Comparison of ENCODE assay signal across 23 mouse cellular contexts in the genomic region with DNA sequence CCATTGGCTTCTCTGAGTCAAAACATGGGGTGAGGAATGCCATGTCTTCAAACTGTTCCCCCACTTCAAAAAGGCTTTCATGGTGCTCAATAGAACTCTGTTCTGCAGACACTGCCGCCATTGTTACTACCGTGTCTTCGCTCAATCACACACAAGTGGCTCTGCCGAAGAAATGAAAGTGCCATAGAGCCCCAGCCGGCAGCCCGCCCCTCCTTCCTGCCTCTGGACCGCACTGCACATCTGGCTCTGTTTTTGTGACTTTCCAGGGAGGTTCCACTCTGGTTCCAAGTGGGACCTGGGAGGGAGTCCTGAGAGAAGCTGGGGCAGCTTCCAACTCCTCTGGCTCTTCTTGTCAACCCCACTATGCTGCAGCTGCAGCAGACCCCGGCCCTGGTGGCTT. TPM values are rescaled to one million over a fixed set of nuclear protein-coding genes. Genes with fewer than 3 reads are reported as not detected.
DNase-seq lines count a peak whose midpoint lies in the region; ATAC-seq lines count a peak whose summit lies in the region.
"Had no signal": no experiment of that assay in that cellular context is flagged by ENCODE, and none has a peak within 500 bp of the region (broad histone marks: within the 10 kb centered on the region; RNA-seq: fewer than 3 reads in every experiment).

No protein-coding gene starts in this region.

- H3K9me3 ChIP-seq in hindbrain, embryonic 11.5 days (ENCODE audit: control insufficient read depth, low read length) = no peaks in the 10 kb centered on the region
- H3K9me3 ChIP-seq in hindbrain, embryonic 14.5 days (ENCODE audit: control insufficient read depth, low read length) = no peaks in the 10 kb centered on the region
- no peaks in the 10 kb centered on the region for H3K9me3 ChIP-seq in embryonic facial prominence, embryonic 10.5 days
- no peaks in the 10 kb centered on the region for H3K9me3 ChIP-seq in embryonic facial prominence, embryonic 13.5 days
- H3K9me3 ChIP-seq in limb, embryonic 12.5 days = no peaks in the 10 kb centered on the region
- H3K9me3 ChIP-seq: liver, embryonic 13.5 days had no signal

- H3K4me1 ChIP-seq in hindbrain, embryonic 11.5 days (replicated peaks; ENCODE audit: control insufficient read depth, insufficient read depth, low read length) = peaks cover 7% of the 10 kb centered on the region; the same call in 1 of the 2 replicates
- peaks cover 11% of the 10 kb centered on the region for H3K4me1 ChIP-seq in hindbrain, embryonic 14.5 days (replicated peaks; ENCODE audit: control insufficient read depth, insufficient read depth, low read length)
- H3K4me1 ChIP-seq in embryonic facial prominence, embryonic 10.5 days = peaks cover 62% of the 10 kb centered on the region
- H3K4me1 ChIP-seq in embryonic facial prominence, embryonic 13.5 days = peaks cover 51% of the 10 kb centered on the region
- H3K4me1 ChIP-seq in limb, embryonic 12.5 days (replicated peaks) = peaks cover 65% of the 10 kb centered on the region

- peak overlapping the region; percentile 9; the same call in 1 of the 2 replicates for H3K27ac ChIP-seq in hindbrain, embryonic 11.5 days (ENCODE audit: low read depth, low read length)
- no peak overlapping the region for H3K27ac ChIP-seq in hindbrain, embryonic 14.5 days
- peak overlapping the region; percentile 83 for H3K27ac ChIP-seq in embryonic facial prominence, embryonic 10.5 days (replicated peaks)
- peak overlapping the region; percentile 86 for H3K27ac ChIP-seq in embryonic facial prominence, embryonic 13.5 days
- peak overlapping the region; percentile 80 for H3K27ac ChIP-seq in limb, embryonic 12.5 days
- H3K27ac ChIP-seq: liver, embryonic 13.5 days had no signal

- no peak overlapping the region for H3K4me3 ChIP-seq in hindbrain, embryonic 11.5 days (ENCODE audit: low read depth, low read length)
- H3K4me3 ChIP-seq in hindbrain, embryonic 14.5 days (replicated peaks; ENCODE audit: low read length) = no peak overlapping the region
- no peak overlapping the region for H3K4me3 ChIP-seq in embryonic facial prominence, embryonic 10.5 days
- no peak overlapping the region for H3K4me3 ChIP-seq in embryonic facial prominence, embryonic 13.5 days
- H3K4me3 ChIP-seq in limb, embryonic 12.5 days (replicated peaks) = no peak overlapping the region
- H3K4me3 ChIP-seq: erythroblast, embryonic 14.5 days; liver, embryonic 13.5 days had no signal

- 0 out of 2 replicates have a peak, but pooled peaks cover 4% of the 10 kb centered on the region for H3K27me3 ChIP-seq in hindbrain, embryonic 11.5 days (ENCODE audit: control insufficient read depth, insufficient read depth, low read length)
- no peaks in the 10 kb centered on the region for H3K27me3 ChIP-seq in hindbrain, embryonic 14.5 days (ENCODE audit: control insufficient read depth, insufficient read depth, low read length)
- peaks cover 10% of the 10 kb centered on the region; the same call in 1 of the 2 replicates for H3K27me3 ChIP-seq in embryonic facial prominence, embryonic 10.5 days (replicated peaks; ENCODE audit: low read depth, poor library complexity, severe bottlenecking)
- no peaks in the 10 kb centered on the region for H3K27me3 ChIP-seq in embryonic facial prominence, embryonic 13.5 days
- H3K27me3 ChIP-seq in limb, embryonic 12.5 days = peaks cover 3% of the 10 kb centered on the region; the same call in 1 of the 2 replicates
- H3K27me3 ChIP-seq: liver, embryonic 13.5 days had no signal

- no peak for ATAC-seq in hindbrain, embryonic 11.5 days (ENCODE audit: low FRiP score)
- ATAC-seq in hindbrain, embryonic 14.5 days (ENCODE audit: low FRiP score) = no peak
- ATAC-seq in embryonic facial prominence, embryonic 13.5 days (ENCODE audit: insufficient number of reproducible peaks, insufficient read depth, low FRiP score, low TSS enrichment, low read depth) = no peak; the same call in 1 of the 2 replicates
- no peak for ATAC-seq in limb, embryonic 12.5 days (ENCODE audit: insufficient number of reproducible peaks, insufficient read depth, low FRiP score, low TSS enrichment, low read depth)

- no peaks in the 10 kb centered on the region for H3K36me3 ChIP-seq in hindbrain, embryonic 11.5 days (ENCODE audit: control insufficient read depth, insufficient read depth, low read length)
- H3K36me3 ChIP-seq in hindbrain, embryonic 14.5 days (replicated peaks; ENCODE audit: control insufficient read depth, insufficient read depth) = no peaks in the 10 kb centered on the region
- H3K36me3 ChIP-seq in embryonic facial prominence, embryonic 10.5 days (replicated peaks) = no peaks in the 10 kb centered on the region
- no peaks in the 10 kb centered on the region for H3K36me3 ChIP-seq in embryonic facial prominence, embryonic 13.5 days
- 0 out of 2 replicates have a peak, but pooled peaks cover 10% of the 10 kb centered on the region for H3K36me3 ChIP-seq in limb, embryonic 12.5 days
- H3K36me3 ChIP-seq: liver, embryonic 13.5 days had no signal

- no peak for DNase-seq in hindbrain, embryonic 11.5 days (ENCODE audit: low spot score)
- DNase-seq in hindbrain, embryonic 14.5 days (ENCODE audit: low spot score) = no peak
- DNase-seq in embryonic facial prominence, embryonic 10.5 days (ENCODE audit: low spot score) = peak; percentile 65
- DNase-seq in adrenal gland, postnatal 25 days = no peak
- DNase-seq in right cerebral cortex, postnatal 10 days (ENCODE audit: low spot score in 2 of 2) = no peak
- DNase-seq: adrenal gland, postnatal 36 days; cerebellum, adult 8-10 months; kidney, adult 18-20 months; kidney, postnatal 14 days; liver, embryonic 13.5 days; retina, postnatal 1 day had no signal

- H3K9ac ChIP-seq in hindbrain, embryonic 11.5 days (ENCODE audit: low read depth, low read length) = no peak overlapping the region
- H3K9ac ChIP-seq in hindbrain, embryonic 14.5 days = no peak overlapping the region
- H3K9ac ChIP-seq in embryonic facial prominence, embryonic 13.5 days = no peak overlapping the region
- 0 out of 2 replicates have a peak overlapping the region, but pooled peaks have one; percentile 31 for H3K9ac ChIP-seq in limb, embryonic 12.5 days (replicated peaks)
- H3K9ac ChIP-seq: liver, embryonic 13.5 days had no signal

- no peak overlapping the region for H3K4me2 ChIP-seq in hindbrain, embryonic 11.5 days (replicated peaks; ENCODE audit: low read depth, low read length)
- H3K4me2 ChIP-seq in hindbrain, embryonic 14.5 days (replicated peaks) = no peak overlapping the region
- peak overlapping the region; percentile 30 for H3K4me2 ChIP-seq in embryonic facial prominence, embryonic 13.5 days
- H3K4me2 ChIP-seq in limb, embryonic 12.5 days = 0 out of 2 replicates have a peak overlapping the region, but pooled peaks have one; percentile 15
- H3K4me2 ChIP-seq: liver, embryonic 13.5 days had no signal

- 62% methylated on average over 8 of the region's 8 CpGs for WGBS in hindbrain, embryonic 11.5 days
- 65% methylated on average over 8 of the region's 8 CpGs for WGBS in hindbrain, embryonic 14.5 days
- 34% methylated on average over 8 of the region's 8 CpGs for WGBS in embryonic facial prominence, embryonic 10.5 days
- 28% methylated on average over 8 of the region's 8 CpGs for WGBS in embryonic facial prominence, embryonic 13.5 days
- WGBS in limb, embryonic 12.5 days = 35% methylated on average over 8 of the region's 8 CpGs

RNA-seq across cellular contexts. Expression of a gene that starts 49.3 kb away (rescaled TPM):
- polyA plus RNA-seq in hindbrain, embryonic 11.5 days (2014; fragmentation: Nextera tagmentation; extraction: Ambion mirVana) = not detected in 2 replicates
- not detected in 2 replicates for polyA plus RNA-seq in hindbrain, embryonic 14.5 days (2014; fragmentation: Nextera tagmentation; extraction: Ambion mirVana)
- not detected in 2 replicates for polyA plus RNA-seq in embryonic facial prominence, embryonic 10.5 days (2016; fragmentation: Nextera tagmentation; extraction: Ambion mirVana)
- polyA plus RNA-seq in embryonic facial prominence, embryonic 13.5 days (2015; fragmentation: Nextera tagmentation; extraction: Ambion mirVana) = not detected in 2 replicates
- polyA plus RNA-seq in limb, embryonic 12.5 days (2016; fragmentation: Nextera tagmentation; extraction: Ambion mirVana) = 0.33 TPM in 1 of 2 replicates, not detected in the other
- not detected in 2 replicates for total RNA-seq in adrenal gland, postnatal 25 days (2021)
- total RNA-seq: adrenal gland, postnatal 36 days; common myeloid progenitor, adult 5-6 weeks; gastrocnemius, adult 8-10 months; heart, adult 8-10 months; left cerebral cortex, postnatal 14 days; megakaryocyte, adult 5-6 weeks; neutrophil, adult 5-6 weeks had no signal
- polyA plus RNA-seq: erythroblast, embryonic 14.5 days; heart, postnatal 0 days; liver, embryonic 13.5 days; lung, embryonic 16.5 days; thymus, postnatal 0 days had no signal

Comparison
In these comparisons a context has a peak if more than half of its experiments do, and no peak if none do; other contexts are left out.
1. H3K4me2 ChIP-seq: peak in embryonic facial prominence, embryonic 13.5 days (single experiment) and limb, embryonic 12.5 days (single experiment); none in hindbrain, embryonic 11.5 days (single experiment) and hindbrain, embryonic 14.5 days (single experiment).